Mouse (Mus musculus) hindbrain, embryonic 15.5 days (tissue): ENCODE measurements at regions not wholly inside any gene's neighbourhood (a gene's known extent, or its start where the extent isn't known, plus 50 kb on each side); places are given as distances from the start of the nearest gene placed in this dataset.

Experiments
- ATAC-seq: fragments of 200-750 bp; cut with Nextera tagmentation; 2 replicates; pipeline ENCODE4 v1.8.0; 2017; ENCODE audit warnings: low read depth, moderate number of reproducible peaks, moderate TSS enrichment; ENCODE audit not compliant: low FRiP score
- H3K27ac ChIP-seq: fragments of 300-500 bp; sonication (generic); replicated peaks from 2 replicates; pipeline ENCODE4 v1.5.1; 2015; ENCODE audit warnings: mild to moderate bottlenecking, inconsistent platforms
- H3K27me3 ChIP-seq: fragments of 300-500 bp; sonication (generic); 2 replicates; pipeline ENCODE4 v1.6.1; 2015; ENCODE audit warnings: control low read depth, inconsistent platforms
- H3K36me3 ChIP-seq: fragments of 300-500 bp; sonication (generic); 2 replicates; pipeline ENCODE4 v1.6.1; 2015; ENCODE audit warnings: control low read depth, inconsistent platforms
- H3K4me1 ChIP-seq: fragments of 300-500 bp; sonication (generic); replicated peaks from 2 replicates; pipeline ENCODE4 v1.6.1; 2015; ENCODE audit warnings: control low read depth, inconsistent platforms
- H3K4me2 ChIP-seq: fragments of 300-500 bp; sonication (generic); 2 replicates; pipeline ENCODE4 v1.6.1; 2015; ENCODE audit warnings: moderate library complexity, mild to moderate bottlenecking, inconsistent platforms
- H3K4me3 ChIP-seq: fragments of 300-500 bp; sonication (generic); 2 replicates; pipeline ENCODE4 v1.5.1; 2015; ENCODE audit warnings: mild to moderate bottlenecking, inconsistent platforms
- H3K9ac ChIP-seq: fragments of 300-500 bp; sonication (generic); 2 replicates; pipeline ENCODE4 v1.6.1; 2015; ENCODE audit warnings: inconsistent platforms
- H3K9me3 ChIP-seq: fragments of 300-500 bp; sonication (generic); 2 replicates; pipeline ENCODE4 v1.6.1; 2016; ENCODE audit warnings: control low read depth, inconsistent platforms
- WGBS: fragments of 180-500 bp; shearing (Covaris S2); methylation state at CpG from one replicate; pipeline ENCODE4 v1.1.7; 2015; 5-methylcytosine and 5-hydroxymethylcytosine counted together

GRCm38 (mm10) chr2:170207878-170208277, 60.0 kb upstream of the Zfp217 start:
- H3K4me3 ChIP-seq, result no peak overlapping the region
- no peak overlapping the region for H3K27ac ChIP-seq
- WGBS, result 79% methylated on average over 7 of the region's 7 CpGs
- H3K9me3 ChIP-seq, result no peaks in the 10 kb centered on the region
- H3K4me2 ChIP-seq, result no peak overlapping the region
- H3K4me1 ChIP-seq, result peaks cover 13% of the 10 kb centered on the region; the same call in 1 of the 2 replicates
- H3K36me3 ChIP-seq, result no peaks in the 10 kb centered on the region
- no peak for ATAC-seq
- no peak overlapping the region for H3K9ac ChIP-seq
- H3K27me3 ChIP-seq, result no peaks in the 10 kb centered on the region

- H3K9me3 ChIP-seq, result no peaks in the 10 kb centered on the region
- ATAC-seq, result no peak
- H3K27ac ChIP-seq, result no peak overlapping the region
- H3K9ac ChIP-seq, result no peak overlapping the region
- 90% methylated on average over 6 of the region's 6 CpGs for WGBS
- H3K27me3 ChIP-seq, result no peaks in the 10 kb centered on the region
- H3K36me3 ChIP-seq, result no peaks in the 10 kb centered on the region
- no peak overlapping the region for H3K4me3 ChIP-seq
- H3K4me2 ChIP-seq, result no peak overlapping the region
- peaks cover 13% of the 10 kb centered on the region; the same call in 1 of the 2 replicates for H3K4me1 ChIP-seq
Measured at GRCm38 (mm10) chr2:170207395-170207794, 59.5 kb upstream of the Zfp217 start.

GRCm38 (mm10) chr2:170206870-170207269, 59.0 kb upstream of the Zfp217 start:
- Histone ChIP-seq H3K36me3 (no peaks in the 10 kb centered on the region), H3K9ac (no peak overlapping the region), H3K4me3 (no peak overlapping the region), H3K9me3 (no peaks in the 10 kb centered on the region), H3K4me2 (no peak overlapping the region), H3K27ac (no peak overlapping the region), H3K4me1 (peaks cover 13% of the 10 kb centered on the region; the same call in 1 of the 2 replicates), H3K27me3 (no peaks in the 10 kb centered on the region)
- no peak for ATAC-seq
- WGBS, result 45% methylated on average over 14 of the region's 14 CpGs

- whole genome bisulfite sequencing, result 10% methylated on average over 6 of the region's 6 CpGs
- no peaks in the 10 kb centered on the region for H3K9me3 ChIP-seq
- no peak overlapping the region for H3K4me3 ChIP-seq
- H3K4me1 ChIP-seq, result peaks cover 13% of the 10 kb centered on the region; the same call in 1 of the 2 replicates
- H3K4me2 ChIP-seq, result no peak overlapping the region
- H3K27me3 ChIP-seq, result no peaks in the 10 kb centered on the region
- no peak for ATAC-seq
- H3K36me3 ChIP-seq, result no peaks in the 10 kb centered on the region
- no peak overlapping the region for H3K9ac ChIP-seq
- no peak overlapping the region for H3K27ac ChIP-seq
Measured at GRCm38 (mm10) chr2:170206442-170206754, 58.5 kb upstream of the Zfp217 start.

GRCm38 (mm10) chr2:170205591-170206441, 57.9 kb upstream of the Zfp217 start:
- WGBS, result 2% methylated on average over 17 of the region's 17 CpGs
- H3K4me2 ChIP-seq, result peak overlapping the region; percentile 61
- no peak for ATAC-seq
- H3K4me1 ChIP-seq, result peaks cover 13% of the 10 kb centered on the region; the same call in 1 of the 2 replicates
- H3K27ac ChIP-seq, result peak overlapping the region; percentile 22; the same call in 1 of the 2 replicates
- peak overlapping the region; percentile 34 for H3K9ac ChIP-seq
- H3K4me3 ChIP-seq, result peak overlapping the region; percentile 30
- no peaks in the 10 kb centered on the region for H3K36me3 ChIP-seq
- H3K9me3 ChIP-seq, result no peaks in the 10 kb centered on the region
- H3K27me3 ChIP-seq, result no peaks in the 10 kb centered on the region

- Histone ChIP-seq H3K9me3 (no peaks in the 10 kb centered on the region), H3K27ac (no peak overlapping the region), H3K36me3 (no peaks in the 10 kb centered on the region), H3K27me3 (no peaks in the 10 kb centered on the region), H3K9ac (no peak overlapping the region), H3K4me2 (peak overlapping the region; percentile 61), H3K4me3 (peak overlapping the region; percentile 30), H3K4me1 (peaks cover 13% of the 10 kb centered on the region; the same call in 1 of the 2 replicates)
- WGBS, result 33% methylated on average over 10 of the region's 10 CpGs
- ATAC-seq, result no peak
Measured at GRCm38 (mm10) chr2:170204768-170205514, 57.0 kb upstream of the Zfp217 start.

GRCm38 (mm10) chr2:170203496-170203895, 55.6 kb upstream of the Zfp217 start:
- WGBS, result 91% methylated on average over 5 of the region's 5 CpGs

GRCm38 (mm10) chr2:170201816-170202371, 54.0 kb upstream of the Zfp217 start:
- H3K4me3 ChIP-seq, result no peak overlapping the region
- no peaks in the 10 kb centered on the region for H3K9me3 ChIP-seq
- WGBS, result 68% methylated on average over 10 of the region's 10 CpGs
- H3K9ac ChIP-seq, result no peak overlapping the region
- H3K27me3 ChIP-seq, result no peaks in the 10 kb centered on the region
- H3K4me1 ChIP-seq, result peaks cover 13% of the 10 kb centered on the region; the same call in 1 of the 2 replicates
- no peaks in the 10 kb centered on the region for H3K36me3 ChIP-seq
- no peak overlapping the region for H3K27ac ChIP-seq
- ATAC-seq, result no peak
- no peak overlapping the region for H3K4me2 ChIP-seq

More at GRCm38 (mm10) chr2:170203496-170203895, 55.6 kb upstream of the Zfp217 start:
- H3K4me2 ChIP-seq, result no peak overlapping the region
- peaks cover 13% of the 10 kb centered on the region; the same call in 1 of the 2 replicates for H3K4me1 ChIP-seq
- H3K27me3 ChIP-seq, result no peaks in the 10 kb centered on the region
- no peaks in the 10 kb centered on the region for H3K9me3 ChIP-seq
- no peaks in the 10 kb centered on the region for H3K36me3 ChIP-seq
- no peak overlapping the region for H3K9ac ChIP-seq
- H3K4me3 ChIP-seq, result no peak overlapping the region
- ATAC-seq, result no peak
- H3K27ac ChIP-seq, result no peak overlapping the region
